Mouse (Mus musculus): ENCODE measurements at regions not wholly inside any gene's neighbourhood (a gene's known extent, or its start where the extent isn't known, plus 50 kb on each side); places are given as distances from the start of the nearest gene placed in this dataset.

DNA sequence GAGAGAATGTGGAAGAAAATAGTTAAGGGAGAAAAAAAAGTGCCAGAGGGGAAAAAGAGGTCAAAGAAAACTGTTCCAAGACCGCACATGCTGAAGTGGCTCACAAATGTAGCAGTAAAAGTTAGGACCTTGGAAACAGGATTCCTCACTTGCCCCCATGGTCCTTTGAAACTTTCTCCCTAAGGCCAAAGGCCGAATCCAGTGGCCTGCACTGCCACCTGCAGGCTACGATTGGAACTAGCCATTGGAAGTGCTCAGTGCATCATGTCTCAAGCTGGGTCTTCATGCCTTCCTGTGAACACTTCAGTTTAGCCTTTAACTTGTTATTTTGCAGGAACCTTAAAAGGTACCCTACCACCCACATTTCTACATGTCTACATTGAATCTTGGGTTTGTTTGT lies 56.3 kb upstream of the Mctp2 start:
- Histone ChIP-seq H3K4me2 (ENCODE audit: low read depth, low read length) (no peak overlapping the region), H3K36me3 (ENCODE audit: control insufficient read depth, insufficient read depth, low read length) (no peaks in the 10 kb centered on the region), H3K9me3 (ENCODE audit: control insufficient read depth, low read length) (no peaks in the 10 kb centered on the region), H3K4me3 (ENCODE audit: low read length) (no peak overlapping the region), H3K27ac (ENCODE audit: low read length) (no peak overlapping the region), H3K27me3 (replicated peaks; ENCODE audit: control insufficient read depth, insufficient read depth, low read length) (no peaks in the 10 kb centered on the region), H3K4me1 (ENCODE audit: control insufficient read depth, insufficient read depth, low read length) (no peaks in the 10 kb centered on the region), H3K9ac (ENCODE audit: low read depth, low read length) (no peak overlapping the region)
- WGBS, result 15% methylated on average over 3 of the region's 3 CpGs
- ATAC-seq, result no peak

DNA sequence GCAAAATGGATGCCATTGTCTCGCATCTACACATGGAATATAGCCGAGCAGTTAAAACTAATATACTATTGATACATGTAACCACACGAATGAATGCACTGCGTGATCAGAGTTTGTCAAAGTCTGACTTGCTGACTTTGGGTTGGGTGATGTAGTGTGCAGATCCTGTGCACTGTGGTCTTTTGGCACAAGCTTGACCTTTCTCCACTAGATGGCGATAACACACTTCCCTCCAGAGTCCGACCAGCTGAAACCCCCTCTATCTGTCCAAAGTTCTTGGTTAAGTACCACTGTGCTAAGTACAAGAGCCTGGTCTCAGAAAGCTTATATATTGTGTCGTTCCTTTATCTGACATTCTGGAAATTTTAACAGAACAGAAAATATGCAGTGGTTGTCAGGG lies 84.9 kb upstream of the Mctp2 start:
- 44% methylated on average over 7 of the region's 7 CpGs for WGBS
- no peaks in the 10 kb centered on the region for H3K36me3 ChIP-seq (ENCODE audit: control insufficient read depth, insufficient read depth, low read length)
- no peaks in the 10 kb centered on the region for H3K9me3 ChIP-seq (ENCODE audit: control insufficient read depth, low read length)
- no peaks in the 10 kb centered on the region for H3K4me1 ChIP-seq (ENCODE audit: control insufficient read depth, insufficient read depth, low read length)
- H3K27ac ChIP-seq (ENCODE audit: low read length), result no peak overlapping the region
- no peak overlapping the region for H3K4me3 ChIP-seq (ENCODE audit: low read length)
- ATAC-seq, result no peak
- H3K9ac ChIP-seq (ENCODE audit: low read depth, low read length), result no peak overlapping the region
- H3K27me3 ChIP-seq (replicated peaks; ENCODE audit: control insufficient read depth, insufficient read depth, low read length), result no peaks in the 10 kb centered on the region
- H3K4me2 ChIP-seq (ENCODE audit: low read depth, low read length), result no peak overlapping the region

DNA sequence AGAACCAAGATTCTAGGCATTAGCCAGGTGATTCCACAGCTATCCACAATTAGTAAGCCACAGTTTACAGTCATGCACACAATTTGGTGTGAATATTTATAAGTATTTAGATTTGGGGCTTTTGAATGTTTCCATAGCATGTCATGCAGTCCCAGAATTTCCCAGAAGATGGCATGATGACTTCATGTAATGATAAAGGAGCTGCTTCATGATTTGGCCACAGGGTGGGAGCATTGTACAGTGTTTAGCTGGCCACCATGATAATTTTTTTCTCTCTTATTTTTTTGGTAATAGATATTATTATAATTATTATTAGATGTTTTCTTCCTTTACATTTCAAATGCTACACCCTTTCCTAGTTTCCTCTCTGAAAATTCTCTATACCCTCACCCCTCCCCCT lies 93.6 kb upstream of the Mctp2 start:
- Histone ChIP-seq H3K9me3 (ENCODE audit: control insufficient read depth, low read length) (no peaks in the 10 kb centered on the region), H3K4me3 (ENCODE audit: low read length) (no peak overlapping the region), H3K27me3 (replicated peaks; ENCODE audit: control insufficient read depth, insufficient read depth, low read length) (no peaks in the 10 kb centered on the region), H3K27ac (ENCODE audit: low read length) (no peak overlapping the region), H3K4me2 (ENCODE audit: low read depth, low read length) (no peak overlapping the region), H3K9ac (ENCODE audit: low read depth, low read length) (no peak overlapping the region), H3K36me3 (ENCODE audit: control insufficient read depth, insufficient read depth, low read length) (no peaks in the 10 kb centered on the region), H3K4me1 (ENCODE audit: control insufficient read depth, insufficient read depth, low read length) (no peaks in the 10 kb centered on the region)
- no peak for ATAC-seq

DNA sequence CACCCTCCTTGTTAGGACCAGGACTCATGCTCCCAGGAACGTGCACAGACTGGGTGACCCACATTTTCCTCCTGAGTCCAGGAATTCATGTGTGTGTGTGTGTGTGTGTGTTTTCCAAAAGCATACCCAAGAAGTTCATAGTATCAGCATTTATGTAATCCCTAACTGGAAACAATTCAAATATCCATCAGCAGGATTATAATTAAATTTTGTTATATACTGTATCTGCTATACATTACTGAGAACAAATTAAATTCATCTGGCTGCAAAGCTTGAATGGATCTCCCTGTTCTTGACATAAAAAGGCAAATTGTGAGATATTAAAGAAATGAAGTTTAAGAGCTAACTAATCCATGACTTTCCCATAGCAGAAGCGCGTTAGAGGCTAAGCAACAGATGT lies 99.7 kb upstream of the Mctp2 start:
- Histone ChIP-seq H3K9ac (ENCODE audit: low read depth, low read length) (no peak overlapping the region), H3K4me3 (ENCODE audit: low read length) (no peak overlapping the region), H3K9me3 (ENCODE audit: control insufficient read depth, low read length) (no peaks in the 10 kb centered on the region), H3K27me3 (replicated peaks; ENCODE audit: control insufficient read depth, insufficient read depth, low read length) (no peaks in the 10 kb centered on the region), H3K4me2 (ENCODE audit: low read depth, low read length) (no peak overlapping the region), H3K36me3 (ENCODE audit: control insufficient read depth, insufficient read depth, low read length) (no peaks in the 10 kb centered on the region), H3K4me1 (ENCODE audit: control insufficient read depth, insufficient read depth, low read length) (0 out of 2 replicates have a peak, but pooled peaks cover 2% of the 10 kb centered on the region), H3K27ac (ENCODE audit: low read length) (no peak overlapping the region)
- WGBS, result 70% methylated on average over 3 of the region's 3 CpGs
- ATAC-seq, result no peak

DNA sequence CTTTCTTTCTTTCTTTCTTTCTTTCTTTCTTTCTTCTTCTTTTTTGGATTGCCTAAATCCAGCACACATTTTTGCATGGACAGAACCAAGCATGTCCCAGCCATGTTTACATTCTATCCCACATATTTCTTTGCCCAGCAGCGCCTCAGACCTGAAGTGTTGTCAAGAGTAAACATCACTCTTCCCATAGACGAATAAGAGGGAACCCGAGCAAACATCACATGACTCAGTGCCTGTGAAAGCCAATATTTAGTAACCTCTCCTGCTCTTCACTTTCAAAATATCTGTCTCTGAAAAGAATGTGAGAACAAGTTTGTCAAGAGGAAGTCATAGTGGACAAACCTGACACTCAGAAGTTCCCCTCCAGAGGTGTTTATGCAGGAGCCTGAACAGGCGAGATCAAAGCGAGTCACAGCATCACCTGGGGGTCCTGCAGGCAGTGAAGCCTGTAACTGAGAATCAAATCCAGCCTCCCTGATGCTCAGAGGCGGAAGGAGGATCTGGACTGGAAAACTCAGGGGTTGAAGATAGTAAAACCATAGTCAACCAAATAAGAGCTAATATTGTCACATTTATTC lies 102.1 kb upstream of the Mctp2 start:
- no peak for ATAC-seq
- H3K27ac ChIP-seq (ENCODE audit: low read length), result no peak overlapping the region
- no peak overlapping the region for H3K4me2 ChIP-seq (ENCODE audit: low read depth, low read length)
- H3K4me1 ChIP-seq (ENCODE audit: control insufficient read depth, insufficient read depth, low read length), result 0 out of 2 replicates have a peak, but pooled peaks cover 2% of the 10 kb centered on the region
- no peak overlapping the region for H3K4me3 ChIP-seq (ENCODE audit: low read length)
- no peaks in the 10 kb centered on the region for H3K36me3 ChIP-seq (ENCODE audit: control insufficient read depth, insufficient read depth, low read length)
- WGBS, result 35% methylated on average over 6 of the region's 6 CpGs
- H3K27me3 ChIP-seq (replicated peaks; ENCODE audit: control insufficient read depth, insufficient read depth, low read length), result no peaks in the 10 kb centered on the region
- H3K9me3 ChIP-seq (ENCODE audit: control insufficient read depth, low read length), result no peaks in the 10 kb centered on the region
- no peak overlapping the region for H3K9ac ChIP-seq (ENCODE audit: low read depth, low read length)

GRCm38 (mm10) chr7:72438552-72438951 lies 132.1 kb upstream of the Mctp2 start:
- H3K9me3 ChIP-seq (ENCODE audit: control insufficient read depth, low read length), result no peaks in the 10 kb centered on the region
- H3K4me3 ChIP-seq (ENCODE audit: low read length), result no peak overlapping the region
- no peaks in the 10 kb centered on the region for H3K36me3 ChIP-seq (ENCODE audit: control insufficient read depth, insufficient read depth, low read length)
- 36% methylated on average over 2 of the region's 2 CpGs for WGBS
- no peak overlapping the region for H3K9ac ChIP-seq (ENCODE audit: low read depth, low read length)
- no peak overlapping the region for H3K27ac ChIP-seq (ENCODE audit: low read length)
- H3K4me1 ChIP-seq (ENCODE audit: control insufficient read depth, insufficient read depth, low read length), result no peaks in the 10 kb centered on the region
- ATAC-seq, result no peak
- no peaks in the 10 kb centered on the region for H3K27me3 ChIP-seq (replicated peaks; ENCODE audit: control insufficient read depth, insufficient read depth, low read length)
- no peak overlapping the region for H3K4me2 ChIP-seq (ENCODE audit: low read depth, low read length)

- 64% methylated on average over 5 of the region's 5 CpGs for WGBS
- Histone ChIP-seq H3K9me3 (ENCODE audit: control insufficient read depth, low read length) (no peaks in the 10 kb centered on the region), H3K4me3 (ENCODE audit: low read length) (no peak overlapping the region), H3K27me3 (replicated peaks; ENCODE audit: control insufficient read depth, insufficient read depth, low read length) (no peaks in the 10 kb centered on the region), H3K4me1 (ENCODE audit: control insufficient read depth, insufficient read depth, low read length) (no peaks in the 10 kb centered on the region), H3K27ac (ENCODE audit: low read length) (no peak overlapping the region), H3K9ac (ENCODE audit: low read depth, low read length) (no peak overlapping the region), H3K4me2 (ENCODE audit: low read depth, low read length) (no peak overlapping the region), H3K36me3 (ENCODE audit: control insufficient read depth, insufficient read depth, low read length) (no peaks in the 10 kb centered on the region)
- no peak for ATAC-seq
These were observed 135.6 kb upstream of the Mctp2 start for GRCm38 (mm10) chr7:72442001-72442400.

DNA sequence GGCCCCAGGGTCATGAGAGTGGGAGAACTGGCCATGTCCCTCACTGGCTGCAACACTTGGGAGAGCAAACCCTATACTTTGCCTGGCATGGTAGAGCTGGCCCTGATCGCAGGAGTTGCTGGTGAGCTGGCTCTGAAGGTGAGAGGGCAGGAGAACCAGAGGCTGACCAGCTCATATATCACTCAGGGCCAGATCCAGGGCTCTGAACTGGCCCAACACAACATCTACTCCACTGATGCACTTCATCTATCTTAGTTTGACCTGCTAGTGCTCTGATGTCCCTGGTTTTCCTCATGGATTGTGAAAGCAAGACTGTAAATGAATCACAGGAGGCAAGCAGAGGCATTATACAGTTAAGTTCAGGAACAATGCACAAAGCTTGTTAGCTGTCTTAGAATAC lies 137.6 kb upstream of the Mctp2 start:
- H3K9me3 ChIP-seq (ENCODE audit: control insufficient read depth, low read length), result no peaks in the 10 kb centered on the region
- no peak overlapping the region for H3K9ac ChIP-seq (ENCODE audit: low read depth, low read length)
- no peaks in the 10 kb centered on the region for H3K4me1 ChIP-seq (ENCODE audit: control insufficient read depth, insufficient read depth, low read length)
- H3K4me3 ChIP-seq (ENCODE audit: low read length), result no peak overlapping the region
- no peak overlapping the region for H3K4me2 ChIP-seq (ENCODE audit: low read depth, low read length)
- H3K27ac ChIP-seq (ENCODE audit: low read length), result no peak overlapping the region
- H3K36me3 ChIP-seq (ENCODE audit: control insufficient read depth, insufficient read depth, low read length), result no peaks in the 10 kb centered on the region
- no peak for ATAC-seq
- 68% methylated on average over 1 of the region's 1 CpGs for WGBS
- H3K27me3 ChIP-seq (replicated peaks; ENCODE audit: control insufficient read depth, insufficient read depth, low read length), result no peaks in the 10 kb centered on the region

GRCm38 (mm10) chr7:72444792-72445191 lies 138.4 kb upstream of the Mctp2 start:
- H3K27me3 ChIP-seq (replicated peaks; ENCODE audit: control insufficient read depth, insufficient read depth, low read length), result no peaks in the 10 kb centered on the region
- no peaks in the 10 kb centered on the region for H3K4me1 ChIP-seq (ENCODE audit: control insufficient read depth, insufficient read depth, low read length)
- no peaks in the 10 kb centered on the region for H3K9me3 ChIP-seq (ENCODE audit: control insufficient read depth, low read length)
- H3K27ac ChIP-seq (ENCODE audit: low read length), result no peak overlapping the region
- no peak overlapping the region for H3K4me3 ChIP-seq (ENCODE audit: low read length)
- 55% methylated on average over 1 of the region's 1 CpGs for WGBS
- H3K9ac ChIP-seq (ENCODE audit: low read depth, low read length), result no peak overlapping the region
- no peak overlapping the region for H3K4me2 ChIP-seq (ENCODE audit: low read depth, low read length)
- no peak for ATAC-seq
- no peaks in the 10 kb centered on the region for H3K36me3 ChIP-seq (ENCODE audit: control insufficient read depth, insufficient read depth, low read length)

DNA sequence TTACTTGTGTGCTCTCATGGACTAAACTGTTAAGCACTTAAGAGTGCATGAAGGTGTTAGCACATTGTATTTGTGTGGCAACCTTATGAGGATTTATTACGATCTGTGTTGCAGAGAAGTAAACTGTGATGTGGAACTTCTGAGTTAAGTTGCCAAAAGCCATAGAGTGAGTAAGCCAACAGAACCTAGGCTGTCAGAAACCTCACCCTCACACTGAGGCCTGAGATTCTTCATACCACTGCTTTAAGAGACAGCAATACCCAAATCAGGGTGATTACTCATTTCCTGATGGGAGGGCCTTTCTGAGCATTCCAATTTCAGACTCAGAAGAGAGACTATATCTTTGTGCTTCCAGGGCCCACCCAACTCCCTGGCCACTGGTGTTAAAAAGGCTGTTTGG lies 140.5 kb upstream of the Mctp2 start:
- Histone ChIP-seq H3K4me3 (ENCODE audit: low read length) (no peak overlapping the region), H3K27ac (ENCODE audit: low read length) (no peak overlapping the region), H3K9ac (ENCODE audit: low read depth, low read length) (no peak overlapping the region), H3K36me3 (ENCODE audit: control insufficient read depth, insufficient read depth, low read length) (no peaks in the 10 kb centered on the region), H3K4me2 (ENCODE audit: low read depth, low read length) (no peak overlapping the region), H3K9me3 (ENCODE audit: control insufficient read depth, low read length) (no peaks in the 10 kb centered on the region), H3K4me1 (ENCODE audit: control insufficient read depth, insufficient read depth, low read length) (no peaks in the 10 kb centered on the region), H3K27me3 (replicated peaks; ENCODE audit: control insufficient read depth, insufficient read depth, low read length) (no peaks in the 10 kb centered on the region)
- 94% methylated on average over 1 of the region's 1 CpGs for WGBS
- no peak for ATAC-seq
